Mouse (Mus musculus): ENCODE results near the gene Cacna2d3.

DNA sequence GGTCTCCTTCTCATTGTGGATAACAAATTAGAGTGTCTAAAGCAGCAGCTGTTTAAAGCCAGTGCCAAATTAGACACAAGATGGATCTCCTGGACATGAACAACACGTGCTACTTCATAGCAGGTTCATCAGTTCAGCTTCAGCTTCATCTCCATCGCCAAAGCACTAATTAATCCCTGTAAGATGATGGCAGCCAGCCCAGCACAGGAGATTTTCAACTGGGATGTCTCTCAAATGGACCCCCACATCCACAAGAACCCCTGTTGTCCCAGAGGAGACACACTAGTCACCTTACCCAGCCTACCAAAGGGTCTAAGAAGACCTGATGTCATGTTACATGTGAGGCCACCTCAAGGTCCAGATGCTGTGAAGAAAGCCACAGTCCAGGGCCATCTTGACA, 408.2 kb downstream of the Cacna2d3 start:
- TF ChIP-seq CTCF (IDR thresholded peaks at IDR 0.05 in 2 of 3, conservative IDR thresholded peaks at IDR 0.05 in 1 of 3; ENCODE audit: control insufficient read depth in 1 of 3, insufficient read depth in 1 of 3, low read depth in 2 of 3, low read length in 3 of 3, poor library complexity in 1 of 3, severe bottlenecking in 1 of 3) (no peak), POLR2A (IDR thresholded peaks at IDR 0.05; ENCODE audit: control insufficient read depth in 1 of 2, insufficient read depth in 1 of 2, low read depth in 1 of 2, low read length in 2 of 2, poor library complexity in 1 of 2) (no peak), USF1 (IDR thresholded peaks at IDR 0.05; ENCODE audit: low read depth, low read length) (no peak), ELF1 (IDR thresholded peaks at IDR 0.05; ENCODE audit: low read depth, low read length) (no peak), GATA1 (IDR thresholded peaks at IDR 0.05; ENCODE audit: low read depth, low read length) (no peak), MYC (IDR thresholded peaks at IDR 0.05; ENCODE audit: low read depth, low read length) (no peak), RAD21 (IDR thresholded peaks at IDR 0.05; ENCODE audit: low read depth, low read length) (no peak), MXI1 (IDR thresholded peaks at IDR 0.05; ENCODE audit: low read depth, low read length) (no peak), ZC3H11A (IDR thresholded peaks at IDR 0.05; ENCODE audit: low read depth, low read length) (no peak), NRF1 (IDR thresholded peaks at IDR 0.05; ENCODE audit: insufficient read depth, low read depth, low read length, poor library complexity, severe bottlenecking) (no peak), TBP (IDR thresholded peaks at IDR 0.05; ENCODE audit: low read depth, low read length) (no peak), EP300 (IDR thresholded peaks at IDR 0.05; ENCODE audit: low read depth in 1 of 2, low read length in 2 of 2) (no peak), MAX (IDR thresholded peaks at IDR 0.05; ENCODE audit: low read length) (no peak), USF2 (IDR thresholded peaks at IDR 0.05; ENCODE audit: borderline replicate concordance in 1 of 2, insufficient read depth in 1 of 2, low read depth in 1 of 2, low read length in 2 of 2) (no peak)

Measured in MEL (cell line).